Mouse (Mus musculus): ENCODE data around the gene Hoxd10. TPM values are rescaled to one million over a fixed set of nuclear protein-coding genes. Genes with fewer than 3 reads are reported as not detected.

The Hoxd10 gene
- total RNA-seq, 2 experiments from 2014 or later = not detected

DNA sequence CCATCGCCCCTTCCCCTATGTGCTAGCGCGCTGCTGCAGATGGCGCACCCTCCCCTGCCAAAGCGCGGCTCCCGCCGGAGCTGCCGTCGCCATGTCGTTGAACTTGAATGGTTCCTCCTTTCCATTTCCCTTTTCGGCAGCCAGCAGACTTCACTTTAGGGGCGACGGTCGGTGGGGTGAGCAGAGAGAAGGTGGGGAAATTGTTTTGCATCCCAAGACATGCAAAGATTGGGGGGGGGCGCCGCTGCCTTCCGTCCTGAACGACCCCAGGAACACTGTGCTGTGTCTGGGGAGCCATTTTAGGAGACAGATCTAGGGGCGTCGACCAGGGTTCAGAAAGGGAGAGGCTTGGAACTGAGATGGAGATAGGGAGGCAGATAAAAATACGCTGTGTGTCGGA, 11.7 kb upstream of the Hoxd10 start:
- DNase-seq = no peak
- intact Hi-C loops (cut with DNase I) = no loop called here

- no peak for DNase-seq
- intact Hi-C loops (cut with DNase I) = no loop called here
These were observed 10.9 kb upstream of the Hoxd10 start for GRCm38 (mm10) chr2:74680561-74681398.

GRCm38 (mm10) chr2:74681594-74682531, 9.9 kb upstream of the Hoxd10 start:
- intact Hi-C loops (cut with DNase I) = no loop called here
- no peak for DNase-seq

DNA sequence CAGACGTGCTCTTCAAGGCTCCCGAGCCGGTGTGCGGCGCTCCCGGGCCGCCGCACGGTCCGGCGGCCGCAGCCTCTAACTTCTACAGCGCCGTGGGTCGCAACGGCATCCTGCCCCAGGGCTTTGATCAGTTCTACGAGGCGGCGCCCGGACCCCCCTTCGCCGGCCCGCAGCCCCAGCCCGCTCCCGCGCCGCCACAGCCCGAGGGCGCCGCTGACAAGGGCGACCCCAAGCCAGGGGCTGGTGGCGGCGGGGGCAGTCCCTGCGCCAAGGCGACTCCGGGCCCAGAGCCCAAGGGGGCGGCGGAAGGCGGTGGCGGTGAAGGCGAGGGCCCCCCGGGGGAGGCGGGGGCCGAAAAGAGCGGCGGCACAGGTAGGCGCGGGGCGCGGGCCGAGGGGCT, 8.9 kb upstream of the Hoxd10 start:
- DNase-seq = no peak
- intact Hi-C loops (cut with DNase I) = no loop called here

DNA sequence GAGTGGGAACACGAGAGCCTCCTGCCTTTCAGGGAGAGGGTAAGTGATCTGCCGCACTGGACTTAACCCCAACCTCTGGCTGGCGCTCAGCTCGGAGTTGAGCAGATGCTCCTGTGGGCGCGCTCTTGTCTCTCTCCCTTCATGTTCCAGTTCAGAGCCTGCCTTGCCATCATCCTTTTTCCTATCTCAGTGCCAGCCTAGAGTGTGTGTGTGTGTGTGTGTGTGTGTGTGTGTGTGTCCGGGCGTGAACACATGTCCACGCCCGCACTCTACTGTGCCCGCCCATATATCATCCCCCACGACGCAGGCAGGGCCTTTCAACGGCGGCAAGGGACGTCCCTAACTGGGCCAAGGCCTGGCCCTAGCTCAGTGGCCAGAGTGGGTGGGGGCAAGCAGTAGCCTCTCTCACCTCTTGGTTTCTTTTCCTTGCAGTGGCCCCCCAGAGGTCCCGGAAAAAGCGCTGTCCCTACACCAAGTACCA, 8.2 kb upstream of the Hoxd10 start:
- no peak for DNase-seq
- intact Hi-C loops (cut with DNase I) = no loop called here

- intact Hi-C loops (cut with DNase I) = no loop called here
- no peak for DNase-seq
These were observed 7.6 kb upstream of the Hoxd10 start for GRCm38 (mm10) chr2:74684106-74684505.

GRCm38 (mm10) chr2:74685059-74685603, 6.6 kb upstream of the Hoxd10 start:
- intact Hi-C loops (cut with DNase I) = no loop called here

GRCm38 (mm10) chr2:74686301-74686987, 5.3 kb upstream of the Hoxd10 start:
- intact Hi-C loops (cut with DNase I) = no loop called here
- DNase-seq = peak; percentile 63

More at GRCm38 (mm10) chr2:74685059-74685603, 6.6 kb upstream of the Hoxd10 start:
- no peak for DNase-seq

- DNase-seq = no peak
- intact Hi-C loops (cut with DNase I) = no loop called here
These were observed 4.6 kb upstream of the Hoxd10 start for GRCm38 (mm10) chr2:74686988-74687697.

DNA sequence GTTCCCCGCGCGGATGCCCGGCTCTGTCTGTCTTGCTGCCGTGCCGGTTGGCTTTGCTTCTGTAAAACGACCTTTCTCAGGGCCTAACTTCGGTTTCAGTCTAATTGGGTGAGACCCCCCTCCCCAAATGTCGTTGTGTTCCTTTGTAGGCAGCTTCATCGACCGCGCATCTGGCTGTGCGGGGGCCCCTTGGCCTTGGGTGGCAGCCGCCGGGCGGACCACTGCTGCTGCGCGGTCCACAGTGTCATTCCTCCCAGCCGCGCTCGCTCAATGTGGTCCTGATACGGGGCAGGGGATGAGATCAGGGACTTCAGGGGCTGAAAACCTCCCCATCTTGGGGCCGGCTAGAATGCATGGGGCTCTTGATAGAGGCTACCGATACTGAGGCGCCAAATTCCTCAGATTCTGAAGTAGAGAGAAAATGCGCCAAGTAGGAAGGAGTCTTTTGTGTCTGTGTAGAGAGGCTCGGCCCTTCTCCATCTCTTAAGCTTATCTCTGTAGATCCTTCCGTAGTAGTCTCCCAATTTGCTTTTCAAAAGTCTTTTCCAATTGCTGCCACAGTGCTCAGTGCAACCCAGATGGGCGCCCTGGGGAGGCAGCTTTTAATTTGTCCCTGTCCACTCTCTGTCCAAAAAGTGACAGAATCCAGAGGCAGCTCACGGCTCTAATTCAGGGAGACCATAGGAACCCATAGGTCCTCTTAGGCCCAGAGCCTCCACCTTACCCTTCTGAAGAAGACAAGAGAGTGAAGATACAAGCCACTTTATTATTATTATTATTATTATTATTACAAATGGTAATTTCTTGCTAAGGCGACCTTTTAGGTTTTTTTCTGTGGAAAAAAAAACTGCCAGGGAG, 3.8 kb upstream of the Hoxd10 start:
- no peak for DNase-seq
- intact Hi-C loops (cut with DNase I) = no loop called here

DNA sequence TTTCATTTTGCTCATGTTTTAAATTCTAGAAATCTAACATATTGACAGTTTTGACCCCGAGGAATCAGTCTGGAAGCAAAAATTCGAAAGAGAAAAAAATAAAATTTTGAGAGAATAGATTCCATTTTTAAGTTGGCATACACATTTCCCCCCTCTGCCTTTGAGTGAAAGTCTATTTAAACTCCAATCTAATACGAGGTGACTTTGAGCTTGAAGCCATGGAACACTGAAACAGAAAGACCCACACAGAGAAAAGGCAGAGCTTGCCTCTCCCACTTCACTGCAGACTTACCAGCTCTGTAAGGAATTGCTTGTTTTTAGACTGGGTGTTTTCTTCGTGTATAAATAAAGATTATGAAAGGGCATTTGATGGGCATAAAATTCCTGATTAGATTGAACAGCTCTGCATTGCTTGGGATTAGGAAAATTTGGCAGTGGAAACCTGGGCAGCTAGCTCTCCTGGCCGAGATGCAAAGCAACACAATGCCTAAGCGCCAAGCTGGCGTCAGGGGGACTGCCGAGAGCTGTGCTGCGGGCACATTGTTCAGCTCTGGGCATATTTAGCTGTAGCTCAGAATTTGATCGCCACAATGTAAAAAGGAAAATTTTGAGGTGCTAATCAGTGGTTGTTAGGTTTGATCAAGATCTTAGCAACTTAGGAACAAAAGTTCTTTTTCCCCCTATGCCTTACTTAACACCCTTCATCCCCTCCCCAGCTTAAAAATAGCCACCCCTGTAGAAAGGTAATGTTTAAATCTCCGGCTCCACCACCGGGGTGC, 2.7 kb upstream of the Hoxd10 start:
- no peak for DNase-seq
- intact Hi-C loops (cut with DNase I) = no loop called here

GRCm38 (mm10) chr2:74689574-74690337, 2.0 kb upstream of the Hoxd10 start:
- intact Hi-C loops (cut with DNase I) = loop anchor here (10.0 kb wide), 1 partner anchor 1415 kb away; no protein-coding TSS in a partner anchor
- no peak for DNase-seq

- DNase-seq = no peak
- intact Hi-C loops (cut with DNase I) = loop anchor here (10.0 kb wide), 1 partner anchor 1414 kb away; no protein-coding TSS in a partner anchor
These were observed 1.4 kb upstream of the Hoxd10 start for GRCm38 (mm10) chr2:74690338-74690716.

DNA sequence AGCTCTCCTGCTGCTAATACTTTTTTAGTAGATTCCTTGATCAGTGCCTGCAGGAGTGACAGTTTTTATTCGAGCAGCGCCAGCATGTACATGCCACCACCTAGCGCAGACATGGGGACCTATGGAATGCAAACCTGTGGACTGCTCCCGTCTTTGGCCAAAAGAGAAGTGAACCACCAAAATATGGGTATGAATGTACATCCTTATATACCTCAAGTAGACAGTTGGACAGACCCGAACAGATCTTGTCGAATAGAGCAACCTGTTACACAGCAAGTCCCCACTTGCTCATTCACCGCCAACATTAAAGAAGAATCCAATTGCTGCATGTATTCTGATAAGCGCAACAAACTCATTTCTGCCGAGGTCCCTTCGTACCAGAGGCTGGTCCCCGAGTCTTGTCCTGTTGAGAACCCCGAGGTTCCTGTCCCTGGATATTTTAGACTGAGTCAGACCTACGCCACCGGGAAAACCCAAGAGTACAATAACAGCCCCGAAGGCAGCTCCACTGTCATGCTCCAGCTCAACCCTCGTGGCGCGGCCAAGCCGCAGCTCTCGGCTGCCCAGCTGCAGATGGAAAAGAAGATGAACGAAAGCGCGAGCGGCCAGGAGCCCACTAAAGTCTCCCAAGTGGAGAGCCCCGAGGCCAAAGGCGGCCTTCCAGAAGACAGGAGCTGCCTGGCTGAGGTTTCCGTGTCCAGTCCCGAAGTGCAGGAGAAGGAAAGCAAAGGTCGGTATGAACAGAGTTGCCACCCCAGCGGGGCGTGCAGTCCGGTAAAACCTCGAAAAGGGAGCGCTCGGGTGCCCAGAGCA, 477 bp downstream of the Hoxd10 start:
- no peak for DNase-seq
- intact Hi-C loops (cut with DNase I) = loop anchor here (10.0 kb wide), 1 partner anchor 1413 kb away; no protein-coding TSS in a partner anchor

DNA sequence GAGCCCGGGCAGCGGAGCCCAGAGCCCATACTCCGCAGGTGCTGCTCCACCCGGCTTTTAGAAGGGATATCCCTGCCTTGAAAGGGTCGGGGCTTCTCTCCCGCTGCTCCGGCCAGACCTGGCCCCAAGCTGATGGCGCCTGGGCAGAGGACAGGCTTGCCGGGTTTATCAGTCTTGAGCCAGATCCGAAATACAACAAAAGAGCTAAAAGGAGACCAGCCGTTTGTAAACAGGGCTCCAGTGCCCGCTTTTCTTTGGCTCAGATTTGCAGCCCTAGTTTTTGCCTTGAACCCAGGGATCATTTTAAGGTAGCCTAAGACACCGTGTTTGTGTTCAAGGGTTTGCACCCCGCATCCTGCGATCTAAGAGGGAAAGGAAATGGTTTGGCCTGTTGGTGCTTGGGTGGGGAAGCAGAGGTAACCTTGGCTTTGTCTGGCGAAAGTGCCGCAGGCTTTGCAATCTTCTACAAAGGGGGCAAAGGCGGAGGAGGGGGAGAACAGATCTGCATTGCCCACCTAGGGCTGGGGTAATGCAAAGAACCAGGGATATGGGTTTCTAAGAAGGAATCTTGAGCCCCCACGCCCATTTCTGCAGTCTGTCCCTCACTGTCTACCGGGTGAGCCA, 1.2 kb downstream of the Hoxd10 start:
- no peak for DNase-seq
- intact Hi-C loops (cut with DNase I) = loop anchor here (10.0 kb wide), 1 partner anchor 1412 kb away; no protein-coding TSS in a partner anchor

DNA sequence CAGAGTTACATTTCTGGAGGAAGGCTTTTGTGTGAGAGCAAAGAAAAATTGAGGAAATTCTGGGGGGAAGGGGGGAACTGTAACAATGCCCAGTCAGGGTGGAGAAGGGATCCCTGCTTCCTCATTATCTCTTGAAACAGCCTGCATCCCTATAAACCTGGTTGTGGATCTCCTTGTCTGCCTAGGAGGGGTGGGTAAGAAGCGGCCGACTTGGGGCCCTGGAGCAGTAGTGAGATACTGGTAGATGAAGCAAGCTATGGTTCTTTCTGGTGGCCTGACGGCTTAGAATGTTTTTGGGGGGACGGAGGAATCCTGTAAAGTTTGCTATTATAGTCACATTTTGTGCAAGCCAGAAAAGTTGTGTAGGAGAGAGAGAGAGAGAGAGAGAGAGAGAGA, 1.7 kb downstream of the Hoxd10 start:
- DNase-seq = no peak
- intact Hi-C loops (cut with DNase I) = loop anchor here (10.0 kb wide), 1 partner anchor 1411 kb away; no protein-coding TSS in a partner anchor
